Mouse (Mus musculus): ENCODE results near the gene Vamp3.

- TF ChIP-seq KAT2A (IDR thresholded peaks at IDR 0.05; ENCODE audit: insufficient replicate concordance, low read length): no peak
- no peak for TF ChIP-seq MYC (IDR thresholded peaks at IDR 0.05; ENCODE audit: low read depth, low read length)
- TF ChIP-seq POLR2A (IDR thresholded peaks at IDR 0.05; ENCODE audit: low read depth, low read length): no peak
Measured at GRCm38 (mm10) chr4:151059566-151059965, 1.8 kb upstream of the Vamp3 start.
